Mouse (Mus musculus) adrenal gland, adult 8-10 months (tissue): ENCODE data around the gene Gas2. TPM values are rescaled to one million over a fixed set of nuclear protein-coding genes. Genes with fewer than 3 reads are reported as not detected.

ENCODE experiments used
- DNase-seq: peaks from one replicate; pipeline ENCODE4 v3.0.0; 2022
- total RNA-seq, 4 experiments: library from RNA; stranded (reverse); gene quantifications; 2 replicates each; pipeline ENCODE4 v1.2.4; 2022

Gene Gas2
- total RNA-seq, 4 experiments from 2014 or later: 45.7 to 85.5 (median 58.7) TPM

DNA sequence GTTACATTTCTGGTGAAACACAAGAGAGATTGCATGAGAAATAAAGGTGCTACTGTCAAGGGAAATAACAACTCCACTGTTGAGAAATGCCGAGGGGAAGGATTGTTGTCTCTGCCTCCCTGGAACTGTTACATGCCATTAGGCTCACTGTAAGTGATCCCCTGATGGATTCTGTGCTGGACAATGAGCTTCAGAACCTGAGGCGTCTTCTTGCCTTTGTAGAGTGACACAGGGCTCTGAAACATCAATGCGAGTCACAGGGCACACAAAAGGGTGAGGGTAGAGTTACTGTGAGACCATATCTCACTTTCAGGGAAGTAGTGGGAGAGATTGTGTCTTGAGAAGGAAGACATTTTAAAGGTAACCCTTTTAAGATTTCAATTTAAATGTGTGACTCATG, 23.5 kb downstream of the Gas2 start:
- no peak for DNase-seq

DNA sequence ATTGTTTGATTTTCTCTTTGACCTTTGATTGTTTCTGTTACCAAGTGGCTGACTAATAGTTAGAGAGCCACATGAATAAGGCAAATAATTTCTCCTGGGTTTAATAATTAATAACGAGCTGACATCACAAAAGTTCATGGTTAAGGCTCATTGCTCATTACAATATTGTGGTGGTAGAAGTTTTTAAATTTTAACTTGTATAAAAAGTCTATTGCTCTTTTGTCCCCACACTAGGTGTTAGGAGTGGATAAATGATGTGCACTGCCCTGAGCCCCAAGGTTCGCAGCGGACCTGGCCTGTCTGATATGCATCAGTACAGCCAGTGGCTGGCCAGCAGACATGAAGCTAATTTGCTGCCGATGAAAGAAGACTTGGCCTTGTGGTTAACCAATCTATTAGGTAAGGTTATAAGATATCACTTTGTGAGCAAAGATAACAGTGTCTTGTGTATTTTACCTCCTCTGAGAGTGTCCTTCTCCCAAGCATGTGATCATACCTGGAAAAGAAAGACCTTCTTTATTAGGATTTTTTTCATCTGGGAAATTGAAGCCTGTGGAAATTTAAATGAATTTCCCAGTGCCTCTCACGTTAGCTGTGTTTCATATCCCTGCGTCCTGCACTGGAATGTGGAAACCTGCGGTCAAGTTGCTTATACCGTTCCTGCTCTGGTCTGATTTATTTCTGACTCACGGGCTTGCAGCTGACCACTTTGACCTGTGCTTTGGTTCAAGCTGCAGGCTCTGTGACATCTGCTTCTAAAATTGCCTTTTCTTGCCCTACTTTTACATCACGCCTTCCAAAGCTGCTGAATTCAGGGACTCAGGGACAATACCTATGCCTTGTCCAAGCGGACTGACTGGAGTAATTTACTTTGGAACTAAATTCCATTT, 26.1 kb downstream of the Gas2 start:
- DNase-seq: no peak

DNA sequence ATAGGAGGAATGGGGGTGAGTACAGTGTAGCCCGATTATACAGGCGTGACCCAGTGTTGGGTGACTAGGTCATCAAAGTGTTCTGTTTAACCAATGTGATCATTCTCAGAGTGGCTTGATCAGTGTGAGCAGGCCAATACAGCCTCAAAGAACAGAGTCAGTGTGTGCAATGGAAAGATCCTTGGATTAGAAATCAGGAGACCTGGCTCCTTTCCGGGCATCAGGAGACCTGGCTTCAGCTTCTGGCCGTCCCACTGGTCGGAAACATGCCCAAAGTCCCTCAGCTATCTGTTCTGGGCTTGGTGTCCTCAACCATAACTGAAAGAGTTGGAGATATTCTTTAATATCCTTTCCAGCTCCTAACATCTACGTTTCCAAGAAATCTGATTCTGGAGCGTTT, 27.8 kb downstream of the Gas2 start:
- DNase-seq: no peak

DNA sequence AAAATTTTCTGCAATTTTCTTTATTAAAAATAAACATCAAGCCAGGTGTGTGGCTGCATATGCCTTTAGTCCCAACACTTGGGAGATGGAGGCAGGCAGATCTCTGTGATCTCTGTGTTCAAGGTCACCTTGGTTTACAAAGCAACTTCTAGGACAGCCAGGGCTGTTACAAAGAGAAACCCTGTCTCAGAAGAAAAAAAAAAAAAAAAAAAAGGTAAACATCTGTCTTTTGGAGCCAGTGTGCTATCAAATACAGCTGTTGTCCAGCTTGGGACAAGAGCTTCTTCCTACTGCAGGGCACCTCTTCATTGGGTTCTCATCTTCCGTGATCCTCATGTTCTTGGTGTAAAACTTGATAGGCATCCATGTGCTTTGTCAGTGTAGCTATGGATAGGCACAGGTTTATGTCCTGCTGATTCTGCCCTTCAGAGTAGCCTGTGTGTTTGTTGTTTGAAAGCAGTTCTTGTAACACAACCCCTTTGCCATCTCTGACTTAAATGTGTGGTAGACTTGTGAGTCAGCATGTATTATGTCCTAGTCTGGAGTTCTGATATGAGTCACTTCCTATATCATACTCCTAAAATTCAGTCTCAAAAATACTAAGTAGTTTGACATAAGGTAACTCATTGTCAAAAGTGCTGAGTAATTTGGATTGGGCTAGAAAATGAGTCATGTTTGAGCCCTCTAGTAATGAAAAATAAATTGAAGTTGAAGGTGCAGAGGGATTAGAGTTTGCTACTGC, 30.6 kb downstream of the Gas2 start:
- DNase-seq: no peak

DNA sequence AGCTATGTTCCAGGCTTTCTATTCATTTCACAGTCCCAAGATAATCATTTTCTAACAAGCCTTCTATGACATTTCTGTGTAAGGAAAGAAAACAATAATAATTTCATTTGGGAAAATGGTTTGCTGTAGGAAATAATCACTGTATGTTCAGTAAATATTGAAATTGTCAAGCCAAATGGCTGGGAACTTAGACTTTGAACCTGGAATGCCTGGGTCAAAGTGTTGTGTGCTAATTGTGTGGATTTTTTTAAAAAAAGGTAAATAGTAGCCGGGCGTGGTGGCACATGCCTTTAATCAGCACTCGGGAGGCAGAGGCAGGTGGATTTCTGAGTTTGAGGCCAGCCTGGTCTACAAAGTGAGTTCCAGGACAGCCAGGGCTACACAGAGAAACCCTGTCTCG, 31.2 kb downstream of the Gas2 start:
- DNase-seq: no peak

DNA sequence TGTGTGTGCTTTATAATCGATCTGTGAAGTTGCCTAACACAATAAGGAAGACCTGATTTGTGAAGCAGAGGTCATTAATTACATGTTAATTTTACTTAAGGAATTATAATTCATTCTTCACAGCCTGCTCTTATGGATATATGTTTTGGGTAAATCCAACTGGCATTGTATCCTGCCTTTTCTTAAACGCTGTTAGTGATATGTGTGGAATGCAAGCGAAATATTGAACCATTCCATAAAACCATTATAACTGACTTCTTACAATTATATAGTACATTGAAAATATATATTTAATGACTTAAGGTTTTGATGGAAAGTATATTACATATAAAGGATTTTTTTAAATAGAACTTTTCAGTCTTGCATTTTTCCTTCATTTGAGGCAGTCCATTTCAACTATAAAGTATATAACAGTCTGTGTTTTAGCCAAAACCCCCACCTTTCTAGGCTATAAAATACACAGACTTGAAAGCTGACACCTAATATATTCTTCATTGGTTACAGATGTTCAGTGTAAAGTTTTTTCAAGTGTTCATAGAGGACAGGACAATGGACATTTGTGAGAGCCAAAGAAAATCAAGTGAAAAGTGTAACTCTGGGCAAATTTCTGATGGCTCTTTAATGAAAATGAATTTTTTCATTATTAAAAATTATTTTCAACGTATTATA, 32.5 kb downstream of the Gas2 start:
- DNase-seq: no peak

DNA sequence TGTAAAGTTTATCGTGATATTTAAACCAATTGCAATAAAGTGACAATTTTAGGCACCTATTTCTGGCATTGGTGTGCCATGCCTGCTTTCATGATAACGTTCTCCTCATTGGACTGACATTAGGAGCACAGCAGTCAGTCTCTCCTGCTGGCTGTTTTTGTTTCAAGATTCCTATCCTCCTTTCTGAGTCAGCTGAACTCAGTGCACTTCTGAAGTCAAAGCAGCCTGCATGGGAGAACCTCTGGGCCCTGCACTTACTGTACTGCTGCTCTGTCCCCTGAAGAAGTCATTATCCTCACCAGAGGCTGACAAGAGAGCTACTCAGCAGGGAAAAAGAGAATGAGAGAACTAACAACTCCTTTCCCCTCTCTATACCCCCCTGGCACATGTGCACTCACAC, 33.1 kb downstream of the Gas2 start:
- DNase-seq: no peak

DNA sequence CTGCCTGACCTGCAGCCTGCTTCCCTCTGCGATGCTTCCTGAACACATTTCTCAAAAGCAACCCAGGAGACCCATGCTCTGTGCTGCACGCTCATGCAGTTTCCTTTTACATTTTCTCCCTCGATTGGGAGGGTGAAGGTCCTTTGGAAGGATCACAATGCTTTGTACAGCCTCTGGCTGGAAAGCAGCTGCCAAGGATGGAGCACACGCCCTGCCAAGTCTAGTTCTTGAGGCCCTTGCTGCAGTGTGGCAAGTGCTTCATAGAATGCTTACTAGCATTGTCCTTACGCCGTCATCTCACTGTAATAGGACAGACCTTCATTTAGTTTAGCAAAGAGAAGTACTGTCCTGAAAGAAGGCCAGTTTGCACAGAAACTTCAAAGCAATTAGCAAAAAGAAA, 37.3 kb downstream of the Gas2 start:
- peak; percentile 38 for DNase-seq

DNA sequence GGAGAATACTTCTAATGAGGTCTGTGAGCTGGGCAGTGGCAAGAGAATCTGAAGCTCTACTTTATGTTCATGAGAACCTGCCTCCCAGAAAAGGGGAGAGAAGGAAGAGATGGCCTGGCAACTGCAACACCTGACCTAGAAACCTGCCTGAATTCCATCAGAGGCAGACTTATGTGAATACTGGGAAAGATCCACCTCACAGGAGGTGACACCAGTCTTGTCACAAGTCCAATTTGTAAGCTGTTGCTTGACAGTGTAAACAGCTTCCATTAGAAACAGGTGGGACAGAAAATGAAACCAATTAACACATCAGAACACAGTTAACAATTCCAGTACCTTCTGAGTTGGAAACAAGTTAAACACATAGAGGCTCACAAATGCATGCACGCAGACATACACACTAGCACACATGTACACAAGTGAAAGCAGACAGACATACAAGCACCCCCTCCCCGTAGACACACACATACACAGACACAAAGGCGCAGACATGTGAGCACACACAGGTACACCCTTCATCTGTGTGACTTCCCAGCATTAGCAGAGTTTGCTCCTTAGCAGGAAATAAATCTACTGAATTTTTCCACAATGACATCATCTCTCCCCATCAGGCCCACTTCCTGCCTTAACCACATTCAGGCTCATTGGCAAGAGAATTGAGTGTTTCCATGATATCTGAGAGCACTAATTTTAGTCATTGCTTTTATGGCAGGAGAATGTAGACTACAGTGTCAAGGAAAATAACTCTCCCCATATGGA, 51.7 kb downstream of the Gas2 start:
- no peak for DNase-seq

DNA sequence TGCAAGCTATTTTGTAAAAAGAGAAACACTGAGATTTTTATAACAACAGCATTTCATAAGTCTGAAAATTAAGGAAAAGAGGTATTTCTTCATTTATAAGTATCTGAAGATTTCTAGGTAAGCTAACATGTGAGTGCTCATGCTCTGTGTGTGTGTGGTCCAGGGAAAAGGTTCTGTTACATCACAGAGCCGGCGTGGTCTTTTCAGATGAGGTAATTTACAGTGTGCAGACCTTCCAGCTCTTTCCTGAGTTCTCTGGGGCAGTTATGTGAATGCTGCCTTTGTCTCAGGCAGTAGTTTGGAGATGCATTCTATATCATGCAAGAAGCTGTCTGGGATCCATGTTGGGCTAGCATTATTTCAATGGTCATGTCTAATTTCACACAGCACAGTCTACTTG, 52.3 kb downstream of the Gas2 start:
- DNase-seq: no peak

DNA sequence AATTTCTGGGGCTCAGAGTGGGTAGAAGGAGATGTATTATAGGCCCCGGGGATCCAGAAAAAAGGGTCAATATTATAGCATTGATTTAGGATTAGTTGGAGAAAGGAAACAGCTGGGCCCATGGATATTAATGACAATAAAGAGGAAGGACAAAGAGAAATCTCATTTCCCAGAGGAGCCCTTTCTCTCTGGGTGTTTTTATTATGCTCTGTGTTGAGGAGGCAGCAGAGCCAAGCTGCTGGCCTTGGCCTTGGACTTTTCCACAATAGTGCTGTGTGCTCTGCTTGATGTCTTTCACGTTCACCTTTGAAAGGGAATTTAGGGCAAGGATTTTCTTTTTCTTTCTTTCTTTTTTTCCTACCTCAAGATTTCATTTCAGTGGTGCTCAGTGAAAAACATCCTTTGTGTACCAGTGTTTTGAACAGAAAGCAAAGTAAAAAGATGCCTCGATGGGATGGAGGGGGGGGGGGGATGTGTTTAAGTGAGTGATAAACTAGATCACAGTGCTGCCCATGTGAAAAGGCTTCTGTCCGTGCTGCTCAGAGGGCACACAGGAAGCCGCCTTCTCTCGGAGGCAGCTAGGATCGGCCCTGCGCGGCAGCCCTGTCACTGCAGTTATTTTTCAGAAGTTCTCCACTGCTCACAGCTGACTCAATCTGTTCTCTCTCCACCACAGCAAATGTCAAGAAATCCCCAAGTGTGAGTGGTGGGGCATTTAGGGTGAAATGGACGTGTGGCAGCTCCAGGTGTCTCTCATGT, 67.1 kb downstream of the Gas2 start:
- DNase-seq: peak; percentile 67

DNA sequence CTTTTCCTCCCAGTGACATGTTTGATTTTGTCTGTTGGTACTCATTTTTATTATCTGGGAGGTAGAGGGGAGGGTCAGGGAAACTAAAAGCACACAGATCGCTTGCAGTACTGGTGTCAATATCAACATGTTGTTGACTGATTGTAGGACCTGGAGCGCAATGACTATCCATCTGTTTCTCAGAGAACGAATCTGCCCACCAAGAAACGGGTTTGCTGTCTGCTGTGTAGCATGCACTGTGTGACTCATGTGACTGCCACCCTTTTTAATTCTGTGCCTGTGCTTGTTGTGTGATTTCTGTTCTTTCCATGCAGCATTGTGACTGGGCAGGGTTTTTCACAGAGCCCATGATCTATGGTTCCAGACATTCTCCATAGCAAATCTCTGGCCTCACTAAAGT, 69.4 kb downstream of the Gas2 start:
- DNase-seq: no peak

DNA sequence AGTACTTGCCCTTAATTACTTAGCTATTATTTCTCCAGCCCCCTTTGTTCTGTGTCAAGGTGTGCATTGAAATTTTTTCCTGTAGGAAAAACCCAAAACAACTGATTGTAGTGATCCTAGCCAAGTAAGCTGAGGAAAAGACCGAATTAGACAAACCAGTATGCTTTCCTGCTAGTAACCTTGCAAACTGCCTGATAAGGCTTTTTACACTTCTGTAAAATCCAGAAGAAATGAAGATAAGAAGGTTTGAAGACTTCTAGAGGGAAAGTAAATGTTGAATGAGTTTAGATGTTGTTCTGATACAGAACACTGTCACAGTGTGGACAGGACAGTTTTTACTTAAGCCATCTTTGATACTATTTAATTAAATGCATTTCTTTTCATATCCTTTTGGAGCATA, 75.5 kb downstream of the Gas2 start:
- DNase-seq: no peak

DNA sequence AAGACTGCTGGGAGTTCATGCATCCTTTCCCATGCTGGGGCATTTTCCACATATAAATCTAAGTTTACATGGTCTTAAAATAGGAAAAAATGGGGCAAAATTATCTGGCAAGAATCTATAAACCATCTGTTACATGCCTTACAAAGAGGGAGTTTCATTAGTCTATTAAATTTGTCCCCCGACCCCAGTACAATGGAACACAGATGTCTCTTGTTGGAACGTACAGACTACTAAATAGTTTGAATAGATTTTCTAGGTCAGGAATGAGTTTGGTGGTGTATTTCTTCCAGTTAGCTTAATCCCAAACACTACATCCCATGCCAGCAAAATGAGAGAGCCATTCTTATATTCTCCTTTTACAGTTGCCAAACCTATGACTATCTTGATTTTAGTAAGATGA, 78.6 kb downstream of the Gas2 start:
- DNase-seq: no peak

DNA sequence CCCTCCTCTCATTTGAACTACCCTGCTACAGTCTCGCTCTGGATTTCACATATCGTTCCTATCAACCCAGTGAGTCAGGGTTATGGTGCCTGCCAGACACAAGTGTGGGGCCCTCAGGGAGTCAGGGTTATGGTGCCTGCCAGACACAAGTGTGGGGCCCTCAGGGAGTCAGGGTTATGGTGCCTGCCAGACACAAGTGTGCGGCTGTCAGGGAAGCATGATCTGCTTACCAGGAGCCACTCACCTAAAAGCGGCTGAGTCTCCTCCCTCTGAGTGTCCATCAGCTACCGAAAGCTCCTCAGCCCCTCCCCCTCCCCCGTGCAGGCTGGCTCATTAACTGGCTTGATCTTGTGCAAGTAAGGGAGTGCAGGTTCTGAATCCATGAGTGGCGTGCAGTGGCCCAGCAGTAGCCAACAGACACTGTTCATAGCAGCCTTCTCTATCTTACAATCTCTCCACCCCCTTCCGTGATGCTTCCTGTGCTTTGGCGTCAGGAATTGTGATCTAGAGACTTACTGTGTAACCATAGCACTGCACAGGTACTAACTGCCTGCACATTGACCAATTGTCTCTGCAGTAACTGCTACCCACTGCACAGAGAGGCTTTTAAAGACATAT, 93.7 kb downstream of the Gas2 start:
- DNase-seq: no peak

DNA sequence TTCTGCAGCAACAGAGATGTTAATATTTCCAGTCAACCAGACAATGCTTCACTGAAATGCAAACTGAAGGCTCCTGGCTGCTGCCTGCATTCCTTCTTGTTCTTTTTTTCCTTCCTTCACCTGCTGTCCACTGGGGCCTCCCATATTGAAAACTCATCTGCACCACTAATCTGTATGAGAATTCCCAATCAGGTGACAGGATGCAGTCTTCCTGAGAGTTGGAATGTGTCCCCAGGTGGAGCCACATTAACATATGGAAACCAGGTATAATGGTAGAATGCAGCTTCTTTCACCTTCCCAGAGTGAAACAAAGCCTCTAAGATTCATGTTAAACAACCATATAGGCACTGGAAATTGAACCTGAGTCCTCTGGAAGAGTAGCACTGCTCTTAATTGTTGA, 96.0 kb downstream of the Gas2 start:
- DNase-seq: no peak

DNA sequence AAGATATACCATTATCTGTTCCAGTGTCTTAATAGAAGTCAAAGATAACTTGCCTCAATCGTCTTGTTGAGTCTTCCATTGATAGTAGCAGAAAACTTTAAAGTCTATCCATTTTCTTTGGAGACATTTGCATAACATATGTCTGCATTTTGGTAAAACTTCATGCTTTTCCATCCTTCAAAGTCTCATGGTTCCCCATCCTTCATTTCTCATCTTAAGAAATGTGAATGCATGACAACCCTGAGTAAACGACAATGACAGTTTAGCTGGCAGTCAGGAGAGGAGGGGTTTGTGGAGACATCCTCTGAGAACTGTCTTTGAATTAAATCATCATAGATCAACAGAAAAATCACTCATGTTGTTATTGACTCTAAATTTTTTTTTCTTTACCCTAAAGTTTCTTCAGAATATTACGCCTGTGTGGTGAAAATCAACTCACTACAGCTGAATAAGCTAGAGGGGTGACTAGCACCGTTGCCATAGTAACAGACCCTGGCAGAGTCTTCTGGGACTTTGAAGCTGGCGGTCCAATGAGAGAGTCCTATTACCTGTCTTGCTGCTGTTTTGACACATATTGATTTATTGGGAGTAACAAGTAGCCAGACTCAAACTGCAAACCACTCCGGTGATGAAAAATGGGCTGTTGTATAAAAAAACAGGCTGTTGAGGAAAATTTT, 99.0 kb downstream of the Gas2 start:
- DNase-seq: no peak

DNA sequence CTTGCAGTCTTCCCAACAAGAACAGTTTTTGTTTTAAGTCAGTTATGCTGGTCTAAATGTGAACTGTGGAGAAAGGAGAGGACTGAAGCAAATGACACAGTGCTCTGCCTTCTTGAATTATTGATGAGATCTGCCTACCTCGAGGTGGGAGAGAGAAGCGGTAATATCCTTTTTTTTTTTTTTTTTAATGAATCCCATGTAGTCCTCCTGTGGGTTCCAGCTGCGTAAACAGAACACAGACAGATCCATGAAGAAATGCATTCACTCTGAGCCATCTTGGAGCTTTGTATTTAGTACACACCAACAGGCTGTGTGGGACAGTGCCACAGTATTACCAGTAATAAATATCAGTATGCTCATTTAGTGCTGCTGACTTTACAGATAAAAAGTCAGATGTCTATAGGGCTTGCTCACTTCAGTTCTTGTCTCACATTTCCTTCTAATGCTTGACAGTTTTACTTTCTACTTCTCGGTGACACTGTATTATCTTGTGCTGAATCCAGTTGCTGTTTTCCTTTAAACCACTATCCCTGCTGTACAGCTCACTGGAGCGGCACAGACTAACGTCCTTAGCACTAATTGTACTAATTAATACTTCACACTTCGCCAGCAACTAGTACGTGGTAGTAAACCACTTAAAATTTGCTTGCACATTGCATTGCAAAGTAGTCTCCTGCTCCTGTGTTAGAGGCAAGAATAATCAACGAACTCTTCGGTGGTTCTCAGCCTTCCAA, 100.6 kb downstream of the Gas2 start:
- DNase-seq: no peak

DNA sequence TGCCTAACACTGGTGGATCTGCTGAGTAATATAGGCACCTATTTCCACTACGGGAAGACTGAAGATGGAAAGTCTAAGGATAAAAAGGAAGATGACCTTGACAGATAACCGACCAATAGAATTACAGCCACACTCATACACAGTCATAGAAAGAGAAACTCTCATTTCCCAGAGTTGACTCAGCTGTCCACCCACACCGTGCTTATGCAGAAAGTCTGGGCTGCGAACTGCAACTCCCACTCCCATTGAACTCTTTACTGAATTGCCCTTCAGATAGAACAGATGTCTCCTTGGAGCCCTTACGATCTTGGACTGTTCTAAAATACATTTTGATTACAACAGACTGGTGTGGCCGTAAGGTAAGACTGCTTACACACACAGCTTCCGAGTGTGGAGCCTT, 102.9 kb downstream of the Gas2 start:
- peak; percentile 9 for DNase-seq

DNA sequence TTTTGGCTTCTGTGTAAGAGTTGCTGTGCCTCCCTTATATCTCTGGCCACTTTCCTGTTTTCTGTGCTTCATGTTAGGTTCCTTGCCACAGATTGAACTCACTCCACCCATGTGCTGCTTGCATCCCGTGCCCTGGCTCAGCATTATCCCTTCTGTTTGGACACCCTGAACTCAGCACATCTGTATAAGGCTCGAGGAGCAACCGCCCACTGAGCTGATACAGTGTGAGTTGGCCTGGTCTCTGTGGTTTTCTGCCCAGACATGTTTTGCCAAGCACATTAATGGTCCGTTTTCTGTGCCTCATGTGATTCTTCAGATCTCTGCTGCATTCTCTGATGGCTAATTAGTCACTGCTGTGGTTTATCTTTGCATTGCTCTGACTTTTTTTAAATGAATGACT, 105.8 kb downstream of the Gas2 start:
- no peak for DNase-seq
